Mouse (Mus musculus): ENCODE measurements around the gene Kazn. TPM values are rescaled to one million over a fixed set of nuclear protein-coding genes. Genes with fewer than 3 reads are reported as not detected.

Gene Kazn
- total and polyA plus RNA-seq, 2 experiments from 2014 or later: 25.6 to 70.2 TPM

DNA sequence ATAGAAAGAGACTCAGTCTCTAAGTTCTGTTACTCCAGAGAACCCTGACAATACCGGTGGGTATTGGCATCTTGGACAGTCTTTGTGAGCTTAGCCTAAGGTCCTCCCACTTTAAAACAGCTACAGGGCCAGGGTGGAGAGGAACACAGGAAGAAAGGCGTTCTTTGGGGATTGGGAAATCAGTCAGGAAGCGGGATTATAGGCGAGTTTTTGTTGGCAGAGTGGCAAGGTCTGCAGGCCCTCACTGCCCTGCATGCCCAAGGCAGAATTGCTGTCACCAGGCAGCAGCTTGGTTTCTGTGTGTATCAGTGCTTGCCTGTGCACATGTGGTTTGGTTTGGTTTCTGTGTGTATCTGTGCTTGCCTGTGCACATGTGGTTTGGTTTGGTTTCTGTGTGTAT lies 22.5 kb upstream of the Kazn start:
- Histone ChIP-seq H3K4me3 (ENCODE audit: low read depth, low read length) (no peak overlapping the region), H3K9ac (replicated peaks; ENCODE audit: low read length, poor library complexity, severe bottlenecking) (no peak overlapping the region), H3K36me3 (ENCODE audit: insufficient read depth, low read length) (no peaks in the 10 kb centered on the region), H3K9me3 (ENCODE audit: low read length) (no peaks in the 10 kb centered on the region), H3K4me1 (ENCODE audit: insufficient read depth, low read length) (no peaks in the 10 kb centered on the region), H3K27me3 (ENCODE audit: insufficient read depth, low read length) (no peaks in the 10 kb centered on the region), H3K27ac (ENCODE audit: low read depth, low read length) (no peak overlapping the region), H3K4me2 (ENCODE audit: low read depth, low read length, poor library complexity, severe bottlenecking) (no peak overlapping the region)
- DNase-seq (ENCODE audit: low spot score): peak; percentile 33
- 0 out of 2 replicates have a peak, but pooled peaks have one; percentile 13 for ATAC-seq (ENCODE audit: low FRiP score)
- WGBS: 59% methylated on average over 4 of the region's 4 CpGs
- TF ChIP-seq CTCF (IDR thresholded peaks at IDR 0.05): no peak

DNA sequence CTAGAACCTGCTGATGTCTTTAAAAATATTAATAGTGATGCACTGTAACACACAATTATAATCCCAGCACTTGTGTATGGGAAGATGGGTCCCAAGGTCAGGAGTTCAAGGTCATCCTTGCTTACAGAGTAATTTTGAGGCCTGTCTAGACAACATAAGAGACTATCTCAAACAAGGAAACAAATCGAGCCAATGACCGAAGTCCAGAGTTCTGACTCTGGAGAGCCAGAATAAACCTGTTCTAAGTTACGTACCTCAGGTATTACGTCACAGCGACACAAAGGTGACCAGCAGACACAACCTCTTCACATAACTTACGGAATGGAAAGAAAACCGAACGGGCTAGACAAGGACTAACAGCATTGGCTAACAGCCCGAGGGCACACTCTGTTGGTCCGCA lies 19.5 kb upstream of the Kazn start:
- Histone ChIP-seq H3K36me3 (ENCODE audit: insufficient read depth, low read length) (no peaks in the 10 kb centered on the region), H3K27ac (ENCODE audit: low read depth, low read length) (no peak overlapping the region), H3K9me3 (ENCODE audit: low read length) (no peaks in the 10 kb centered on the region), H3K4me3 (ENCODE audit: low read depth, low read length) (no peak overlapping the region), H3K4me2 (ENCODE audit: low read depth, low read length, poor library complexity, severe bottlenecking) (no peak overlapping the region), H3K27me3 (ENCODE audit: insufficient read depth, low read length) (no peaks in the 10 kb centered on the region), H3K4me1 (ENCODE audit: insufficient read depth, low read length) (no peaks in the 10 kb centered on the region), H3K9ac (replicated peaks; ENCODE audit: low read length, poor library complexity, severe bottlenecking) (no peak overlapping the region)
- TF ChIP-seq CTCF (IDR thresholded peaks at IDR 0.05): no peak
- DNase-seq (ENCODE audit: low spot score) (no peak), ATAC-seq (ENCODE audit: low FRiP score) (no peak)
- WGBS: 95% methylated on average over 10 of the region's 10 CpGs

DNA sequence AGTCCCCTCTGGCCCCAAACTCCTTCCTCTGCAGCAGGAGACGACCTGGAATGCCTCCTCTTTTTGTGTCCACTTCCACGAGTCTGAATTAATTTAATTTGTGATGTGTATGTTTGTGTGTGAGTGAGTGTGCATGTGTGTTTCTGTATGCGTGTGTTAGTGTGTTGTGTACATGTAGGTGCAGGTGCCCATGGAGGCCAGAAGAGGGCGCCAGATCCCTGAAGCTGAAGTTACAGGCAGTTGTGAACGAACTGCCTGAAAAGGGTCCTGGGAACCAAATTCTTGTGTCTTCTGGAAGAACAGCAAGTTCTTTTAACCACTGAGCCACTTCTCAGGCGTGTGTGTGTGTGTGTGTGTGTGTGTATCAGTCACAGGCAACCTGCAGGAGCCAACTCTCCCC lies 14.9 kb upstream of the Kazn start:
- peak; percentile 71 for TF ChIP-seq CTCF (IDR thresholded peaks at IDR 0.05)
- Histone ChIP-seq H3K9ac (replicated peaks; ENCODE audit: low read length, poor library complexity, severe bottlenecking) (no peak overlapping the region), H3K36me3 (ENCODE audit: insufficient read depth, low read length) (no peaks in the 10 kb centered on the region), H3K27me3 (ENCODE audit: insufficient read depth, low read length) (no peaks in the 10 kb centered on the region), H3K4me2 (ENCODE audit: low read depth, low read length, poor library complexity, severe bottlenecking) (no peak overlapping the region), H3K4me3 (ENCODE audit: low read depth, low read length) (no peak overlapping the region), H3K9me3 (ENCODE audit: low read length) (no peaks in the 10 kb centered on the region), H3K27ac (ENCODE audit: low read depth, low read length) (no peak overlapping the region), H3K4me1 (ENCODE audit: insufficient read depth, low read length) (no peaks in the 10 kb centered on the region)
- 76% methylated on average over 6 of the region's 6 CpGs for WGBS
- DNase-seq (ENCODE audit: low spot score) (no peak), ATAC-seq (ENCODE audit: low FRiP score) (no peak)

DNA sequence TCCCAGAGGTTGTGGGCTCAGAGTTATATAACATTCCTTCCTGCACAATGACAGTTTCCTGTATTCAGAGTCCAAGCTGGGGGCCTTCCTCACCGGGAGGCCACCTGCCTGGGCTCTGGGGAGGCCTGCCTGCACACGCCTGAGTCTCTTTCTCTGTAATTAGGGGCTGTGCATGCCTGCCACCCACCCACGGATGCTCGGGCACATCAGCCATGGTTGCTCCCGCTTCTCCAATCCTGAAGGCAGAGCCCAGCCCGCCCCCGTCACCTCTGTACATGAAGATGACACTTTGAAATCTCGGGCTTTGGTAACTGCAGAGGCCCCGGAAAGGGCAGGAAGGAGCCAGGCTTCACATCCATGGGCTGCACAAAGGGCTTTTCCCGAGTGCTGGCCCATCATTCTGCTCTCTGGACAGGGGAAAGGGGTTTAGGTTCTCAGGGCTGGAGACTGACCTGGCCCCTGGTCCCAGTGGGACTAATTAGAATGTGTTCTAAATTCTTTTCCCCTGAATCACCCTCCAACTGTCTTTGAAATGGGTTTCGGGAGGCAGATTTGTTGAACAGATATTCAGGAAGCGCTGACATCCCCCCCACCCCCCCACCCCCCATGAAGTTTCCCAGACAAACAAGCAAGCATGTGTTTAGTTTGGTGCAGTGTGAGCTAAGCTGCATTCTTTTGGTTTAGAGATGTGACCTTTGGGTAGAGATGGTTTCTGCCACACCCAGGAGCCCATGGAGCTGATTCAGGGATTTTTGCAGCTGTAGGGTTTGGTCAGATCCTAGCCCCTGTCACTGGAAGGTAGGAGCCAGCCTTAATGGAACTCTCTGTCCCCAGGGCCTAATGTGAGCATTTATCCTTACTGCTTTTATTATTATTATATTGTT lies 12.5 kb upstream of the Kazn start:
- H3K9me3 ChIP-seq (ENCODE audit: low read length): no peaks in the 10 kb centered on the region
- ATAC-seq (ENCODE audit: low FRiP score) (no peak), DNase-seq (ENCODE audit: low spot score) (no peak)
- H3K9ac ChIP-seq (replicated peaks; ENCODE audit: low read length, poor library complexity, severe bottlenecking): no peak overlapping the region
- no peak overlapping the region for H3K4me2 ChIP-seq (ENCODE audit: low read depth, low read length, poor library complexity, severe bottlenecking)
- H3K4me3 ChIP-seq (ENCODE audit: low read depth, low read length): no peak overlapping the region
- H3K27ac ChIP-seq (ENCODE audit: low read depth, low read length): no peak overlapping the region
- H3K36me3 ChIP-seq (ENCODE audit: insufficient read depth, low read length): no peaks in the 10 kb centered on the region
- no peak for TF ChIP-seq CTCF (IDR thresholded peaks at IDR 0.05)
- no peaks in the 10 kb centered on the region for H3K4me1 ChIP-seq (ENCODE audit: insufficient read depth, low read length)
- WGBS: 48% methylated on average over 12 of the region's 12 CpGs
- no peaks in the 10 kb centered on the region for H3K27me3 ChIP-seq (ENCODE audit: insufficient read depth, low read length)

DNA sequence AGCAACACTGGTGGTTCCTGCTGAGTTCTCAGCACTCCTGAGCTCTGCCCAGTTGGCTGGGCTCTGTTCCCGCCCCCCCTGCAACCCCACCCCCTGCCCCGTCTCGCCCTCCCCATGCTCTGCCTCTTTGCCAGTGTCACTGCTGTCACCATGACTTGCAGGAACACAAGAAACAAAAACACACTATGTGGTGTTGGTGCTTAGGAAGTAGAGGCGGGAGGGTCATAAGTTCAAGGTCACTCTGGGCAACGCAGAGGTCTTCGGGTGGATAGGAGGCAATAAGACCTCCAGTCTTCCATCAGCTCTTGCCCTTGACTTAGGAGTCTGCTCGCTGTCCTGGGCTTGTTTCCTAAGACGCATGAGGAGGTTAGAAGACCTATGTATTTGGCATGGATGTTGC lies 10.9 kb upstream of the Kazn start:
- 93% methylated on average over 8 of the region's 8 CpGs for WGBS
- Histone ChIP-seq H3K27ac (ENCODE audit: low read depth, low read length) (no peak overlapping the region), H3K4me1 (ENCODE audit: insufficient read depth, low read length) (no peaks in the 10 kb centered on the region), H3K9ac (replicated peaks; ENCODE audit: low read length, poor library complexity, severe bottlenecking) (no peak overlapping the region), H3K4me2 (ENCODE audit: low read depth, low read length, poor library complexity, severe bottlenecking) (no peak overlapping the region), H3K27me3 (ENCODE audit: insufficient read depth, low read length) (no peaks in the 10 kb centered on the region), H3K9me3 (ENCODE audit: low read length) (no peaks in the 10 kb centered on the region), H3K4me3 (ENCODE audit: low read depth, low read length) (no peak overlapping the region), H3K36me3 (ENCODE audit: insufficient read depth, low read length) (no peaks in the 10 kb centered on the region)
- TF ChIP-seq CTCF (IDR thresholded peaks at IDR 0.05): no peak
- ATAC-seq (ENCODE audit: low FRiP score) (no peak), DNase-seq (ENCODE audit: low spot score) (no peak)

DNA sequence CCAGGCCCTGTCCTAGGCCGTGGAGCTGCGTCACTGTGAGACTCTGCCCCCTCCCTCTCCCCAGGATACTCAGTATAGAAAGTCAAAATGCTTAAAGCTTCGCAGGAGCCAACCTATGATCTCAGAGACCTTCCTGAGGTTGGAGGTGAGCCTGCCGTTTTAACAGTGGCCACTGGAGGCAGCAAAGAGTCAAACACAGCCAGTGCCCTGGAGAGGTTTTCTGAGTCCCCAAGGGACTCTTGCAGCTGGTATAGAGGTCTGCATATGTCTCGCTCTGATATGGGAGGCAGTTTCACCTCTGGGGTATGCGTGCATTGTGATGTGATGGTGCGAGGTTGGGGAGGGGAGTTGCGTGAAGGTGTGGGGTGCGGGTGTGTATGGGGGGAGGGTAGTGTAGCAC lies 10.2 kb upstream of the Kazn start:
- WGBS: 25% methylated on average over 9 of the region's 9 CpGs

More for the DNA sequence above, 10.2 kb upstream of the Kazn start:
- H3K4me2 ChIP-seq (ENCODE audit: low read depth, low read length, poor library complexity, severe bottlenecking): no peak overlapping the region
- H3K9ac ChIP-seq (replicated peaks; ENCODE audit: low read length, poor library complexity, severe bottlenecking): no peak overlapping the region
- peak; percentile 69 for DNase-seq (ENCODE audit: low spot score)
- TF ChIP-seq CTCF (IDR thresholded peaks at IDR 0.05): peak; percentile 87
- H3K4me3 ChIP-seq (ENCODE audit: low read depth, low read length): no peak overlapping the region
- H3K4me1 ChIP-seq (ENCODE audit: insufficient read depth, low read length): no peaks in the 10 kb centered on the region
- ATAC-seq (ENCODE audit: low FRiP score): no peak
- no peaks in the 10 kb centered on the region for H3K36me3 ChIP-seq (ENCODE audit: insufficient read depth, low read length)
- H3K9me3 ChIP-seq (ENCODE audit: low read length): no peaks in the 10 kb centered on the region
- H3K27me3 ChIP-seq (ENCODE audit: insufficient read depth, low read length): no peaks in the 10 kb centered on the region
- H3K27ac ChIP-seq (ENCODE audit: low read depth, low read length): no peak overlapping the region

All from midbrain, postnatal 0 days (tissue).